Mouse (Mus musculus): ENCODE measurements around the gene Cacna1f. TPM values are rescaled to one million over a fixed set of nuclear protein-coding genes. Genes with fewer than 3 reads are reported as not detected.

The Cacna1f gene
- polyA plus RNA-seq, 1 experiment from 2014 or later, result not detected

DNA sequence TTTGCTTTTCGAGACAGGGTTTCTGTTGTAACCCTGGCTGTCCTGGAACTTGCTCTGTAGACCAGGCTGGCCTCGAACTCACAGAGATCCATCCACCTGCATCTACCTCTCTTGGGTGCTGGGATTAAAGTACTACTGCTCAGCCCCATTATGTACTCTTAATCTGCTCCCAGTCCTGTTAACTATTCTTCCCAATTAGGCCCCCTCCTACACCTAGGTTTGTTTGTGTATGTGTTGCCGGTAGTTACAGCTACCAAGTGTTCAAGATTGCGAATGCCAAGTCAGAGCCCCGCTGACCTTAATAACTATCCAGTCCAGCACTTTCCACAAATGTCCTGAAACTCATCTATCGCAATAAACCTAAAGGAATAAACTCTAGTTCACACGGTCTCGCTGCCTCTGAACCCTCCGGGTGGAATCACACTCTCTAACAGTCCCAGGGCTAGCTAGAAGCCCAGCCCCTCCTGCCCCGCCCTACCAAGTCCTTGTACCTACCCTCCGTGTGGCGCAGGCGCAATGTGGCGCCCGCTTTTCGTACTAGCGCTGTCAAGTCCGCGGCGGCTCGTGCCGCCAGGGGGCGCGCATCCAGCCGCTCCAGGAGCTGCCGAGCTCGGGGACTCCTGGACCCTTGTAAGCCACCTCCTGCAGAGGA is 72.6 kb downstream of the Cacna1f start:
- Histone ChIP-seq H3K36me3 (ENCODE audit: control insufficient read depth, insufficient read depth, low read length) (no peaks in the 10 kb centered on the region), H3K4me3 (ENCODE audit: low read length) (peak overlapping the region; percentile 28; the same call in 1 of the 2 replicates), H3K27me3 (ENCODE audit: control insufficient read depth, insufficient read depth, low read length) (no peaks in the 10 kb centered on the region), H3K9me3 (ENCODE audit: control insufficient read depth, low read length) (no peaks in the 10 kb centered on the region), H3K4me1 (ENCODE audit: control insufficient read depth, insufficient read depth, low read length) (no peaks in the 10 kb centered on the region), H3K27ac (ENCODE audit: low read depth, low read length) (no peak overlapping the region), H3K4me2 (replicated peaks; ENCODE audit: low read depth, low read length) (peak overlapping the region; percentile 40), H3K9ac (ENCODE audit: low read depth, low read length) (no peak overlapping the region)
- 21% methylated on average over 27 of the region's 27 CpGs for WGBS
- ATAC-seq (ENCODE audit: low FRiP score, low TSS enrichment), result peak; percentile 95

DNA sequence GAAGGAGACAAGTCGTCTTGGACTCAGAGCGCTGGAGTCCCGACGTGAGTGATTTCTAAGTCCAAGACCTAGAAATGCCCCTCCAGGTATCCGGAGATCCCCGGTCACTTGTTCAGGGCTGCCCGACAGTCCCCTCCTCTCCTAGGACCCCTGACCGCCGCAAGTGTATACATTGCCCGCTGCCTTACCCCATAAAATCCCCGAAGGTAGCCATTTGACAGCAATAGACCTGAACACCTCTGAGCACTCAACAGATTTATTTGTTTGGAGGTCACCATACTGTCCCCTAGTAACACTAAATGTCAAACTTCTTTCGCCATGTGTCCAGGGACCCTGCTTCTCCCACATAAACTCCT is 73.2 kb downstream of the Cacna1f start:
- Histone ChIP-seq H3K9ac (ENCODE audit: low read depth, low read length) (no peak overlapping the region), H3K36me3 (ENCODE audit: control insufficient read depth, insufficient read depth, low read length) (no peaks in the 10 kb centered on the region), H3K9me3 (ENCODE audit: control insufficient read depth, low read length) (no peaks in the 10 kb centered on the region), H3K4me3 (ENCODE audit: low read length) (peak overlapping the region; percentile 28; the same call in 1 of the 2 replicates), H3K4me2 (replicated peaks; ENCODE audit: low read depth, low read length) (peak overlapping the region; percentile 40), H3K4me1 (ENCODE audit: control insufficient read depth, insufficient read depth, low read length) (no peaks in the 10 kb centered on the region), H3K27me3 (ENCODE audit: control insufficient read depth, insufficient read depth, low read length) (no peaks in the 10 kb centered on the region), H3K27ac (ENCODE audit: low read depth, low read length) (no peak overlapping the region)
- peak; percentile 25; the same call in 1 of the 2 replicates for ATAC-seq (ENCODE audit: low FRiP score, low TSS enrichment)
- whole genome bisulfite sequencing, result 22% methylated on average over 12 of the region's 12 CpGs

DNA sequence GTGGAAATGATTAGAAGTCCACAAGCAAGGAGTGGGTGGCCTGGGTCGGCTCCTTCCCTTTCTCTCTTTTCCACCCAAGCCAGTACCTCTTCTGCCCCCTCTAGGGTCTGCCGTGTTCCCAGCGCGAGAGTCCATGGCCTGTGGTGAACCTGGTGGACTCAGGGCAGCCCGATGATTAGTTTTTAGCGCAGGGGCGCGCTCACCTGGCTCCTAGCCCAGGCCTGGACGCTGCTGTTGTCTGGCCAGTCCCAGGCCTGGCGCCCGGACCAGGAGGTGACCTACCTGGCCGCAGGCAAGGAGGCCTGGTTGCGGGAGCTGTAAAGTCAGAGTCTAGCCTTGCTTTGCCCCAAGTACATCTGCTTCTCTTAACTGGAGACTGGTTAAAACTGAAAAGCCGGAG is 74.0 kb downstream of the Cacna1f start, which contains the start of gene Magix:
TSS of gene Magix (minus strand) at position 388 of the 400 bp plus-strand sequence.
- WGBS, result 70% methylated on average over 14 of the region's 14 CpGs
- ATAC-seq (ENCODE audit: low FRiP score, low TSS enrichment), result no peak
- Histone ChIP-seq H3K9me3 (ENCODE audit: control insufficient read depth, low read length) (no peaks in the 10 kb centered on the region), H3K4me1 (ENCODE audit: control insufficient read depth, insufficient read depth, low read length) (no peaks in the 10 kb centered on the region), H3K9ac (ENCODE audit: low read depth, low read length) (no peak within 1 kb of the TSS), H3K36me3 (ENCODE audit: control insufficient read depth, insufficient read depth, low read length) (no peaks in the 10 kb centered on the region), H3K27me3 (ENCODE audit: control insufficient read depth, insufficient read depth, low read length) (no peaks in the 10 kb centered on the region), H3K27ac (ENCODE audit: low read depth, low read length) (no peak within 1 kb of the TSS), H3K4me2 (replicated peaks; ENCODE audit: low read depth, low read length) (peak within 1 kb of the TSS; percentile 40), H3K4me3 (ENCODE audit: low read length) (peak within 1 kb of the TSS; percentile 28; the same call in 1 of the 2 replicates)

Other genes starting within 250 kb of the Cacna1f start
- gene Usp27x, start 231.3 kb upstream of the Cacna1f start, polyA plus RNA-seq (2014; fragmentation: Nextera tagmentation; extraction: Ambion mirVana), result 0.41 and 0.61 TPM in 2 replicates
- gene Foxp3, start 33.4 kb upstream of the Cacna1f start, polyA plus RNA-seq (2014; fragmentation: Nextera tagmentation; extraction: Ambion mirVana), result 0.07 and 0.36 TPM in 2 replicates
- 1.9 and 2.4 TPM in 2 replicates for gene Ppp1r3f, start 32.8 kb upstream of the Cacna1f start, polyA plus RNA-seq (2014; fragmentation: Nextera tagmentation; extraction: Ambion mirVana)
- gene Ccdc22, start 1.6 kb upstream of the Cacna1f start, polyA plus RNA-seq (2014; fragmentation: Nextera tagmentation; extraction: Ambion mirVana), result 25.2 and 32.6 TPM in 2 replicates
- gene Syp, start 31.4 kb downstream of the Cacna1f start, polyA plus RNA-seq (2014; fragmentation: Nextera tagmentation; extraction: Ambion mirVana), result 1.4 and 1.5 TPM in 2 replicates
- gene Prickle3, start 50.2 kb downstream of the Cacna1f start, polyA plus RNA-seq (2014; fragmentation: Nextera tagmentation; extraction: Ambion mirVana), result 6.9 and 9.7 TPM in 2 replicates
- 188 and 190 TPM in 2 replicates for gene Plp2, start 64.3 kb downstream of the Cacna1f start, polyA plus RNA-seq (2014; fragmentation: Nextera tagmentation; extraction: Ambion mirVana)
- gene Magix, start 74.2 kb downstream of the Cacna1f start, polyA plus RNA-seq (2014; fragmentation: Nextera tagmentation; extraction: Ambion mirVana), result 0.28 and 0.29 TPM in 2 replicates
- 21.3 and 47.4 TPM in 2 replicates for gene Gpkow, start 90.0 kb downstream of the Cacna1f start, polyA plus RNA-seq (2014; fragmentation: Nextera tagmentation; extraction: Ambion mirVana)
- 26.0 and 34.0 TPM in 2 replicates for gene Wdr45, start 107.2 kb downstream of the Cacna1f start, polyA plus RNA-seq (2014; fragmentation: Nextera tagmentation; extraction: Ambion mirVana)
- 0.23 TPM in 1 of 2 replicates, not detected in the other for gene Gm45208, start 115.2 kb downstream of the Cacna1f start, polyA plus RNA-seq (2014; fragmentation: Nextera tagmentation; extraction: Ambion mirVana)
- gene Praf2, start 121.4 kb downstream of the Cacna1f start, polyA plus RNA-seq (2014; fragmentation: Nextera tagmentation; extraction: Ambion mirVana), result 74.5 and 80.1 TPM in 2 replicates
- 15.6 and 21.5 TPM in 2 replicates for gene Ccdc120, start 143.8 kb downstream of the Cacna1f start, polyA plus RNA-seq (2014; fragmentation: Nextera tagmentation; extraction: Ambion mirVana)
- 19.7 and 25.6 TPM in 2 replicates for gene Tfe3, start 155.5 kb downstream of the Cacna1f start, polyA plus RNA-seq (2014; fragmentation: Nextera tagmentation; extraction: Ambion mirVana)
- 34.5 and 35.8 TPM in 2 replicates for gene Gripap1, start 182.7 kb downstream of the Cacna1f start, polyA plus RNA-seq (2014; fragmentation: Nextera tagmentation; extraction: Ambion mirVana)
- gene Kcnd1, start 215.2 kb downstream of the Cacna1f start, polyA plus RNA-seq (2014; fragmentation: Nextera tagmentation; extraction: Ambion mirVana), result 1.7 and 2.6 TPM in 2 replicates
- gene Otud5, start 234.3 kb downstream of the Cacna1f start, polyA plus RNA-seq (2014; fragmentation: Nextera tagmentation; extraction: Ambion mirVana), result 29.6 and 29.8 TPM in 2 replicates

All from kidney, embryonic 14.5 days (tissue).